Mouse (Mus musculus) cortical plate, adult 2 months (tissue): ENCODE data around the gene Hist4h4. TPM values are rescaled to one million over a fixed set of nuclear protein-coding genes. Genes with fewer than 3 reads are reported as not detected.

Experiments
- H3K27ac ChIP-seq: fragments of 200-500 bp; 2 replicates; pipeline ENCODE4 v1.5.1; 2012; ENCODE audit warnings: low read length, control low read depth, inconsistent platforms; ENCODE audit not compliant: insufficient read depth
- H3K4me1 ChIP-seq: fragments of 200-500 bp; 2 replicates; pipeline ENCODE4 v1.6.1; 2011; ENCODE audit warnings: low read length; ENCODE audit not compliant: control insufficient read depth, insufficient read depth
- H3K4me3 ChIP-seq: fragments of 200-500 bp; 2 replicates; pipeline ENCODE4 v1.5.1; 2011; ENCODE audit warnings: mild to moderate bottlenecking, low read length, control low read depth; ENCODE audit not compliant: insufficient read depth
- CTCF ChIP-seq: fragments of 200-500 bp; IDR thresholded peaks from 2 replicates; pipeline ENCODE4 v1.5.1; 2011; ENCODE audit warnings: mild to moderate bottlenecking, control low read depth, low read length; ENCODE audit not compliant: insufficient read depth; ENCODE audit errors: extremely low read depth
- POLR2A ChIP-seq: fragments of 200-500 bp; IDR thresholded peaks from 2 replicates; pipeline ENCODE4 v1.6.1; 2011; ENCODE audit warnings: mild to moderate bottlenecking, low read length, control low read depth; ENCODE audit not compliant: insufficient read depth; ENCODE audit errors: extremely low read depth
- polyA plus RNA-seq: library from polyadenylated mRNA; depleted of rRNA; stranded (reverse); fragments of >200 nt; gene quantifications from 2 replicates; pipeline ENCODE4 v1.2.3, GENCODE M21; 2012

The Hist4h4 gene
- polyA plus RNA-seq, 1 experiment: 1.1 TPM

- peak overlapping the region; percentile 70; the same call in 1 of the 2 replicates for H3K27ac ChIP-seq
- TF ChIP-seq POLR2A: no peak; the same call in 1 of the 2 replicates
- TF ChIP-seq CTCF: no peak
Observed at GRCm38 (mm10) chr6:136817549-136817948, 13.3 kb upstream of the Hist4h4 start.

GRCm38 (mm10) chr6:136816826-136817225 is 12.6 kb upstream of the Hist4h4 start:
- Histone ChIP-seq H3K27ac (peak overlapping the region; percentile 90), H3K4me1 (peaks cover 5% of the 10 kb centered on the region)

More at GRCm38 (mm10) chr6:136817549-136817948, 13.3 kb upstream of the Hist4h4 start:
- H3K4me3 ChIP-seq: no peak overlapping the region
- H3K4me1 ChIP-seq: peaks cover 5% of the 10 kb centered on the region

GRCm38 (mm10) chr6:136815381-136815780 is 11.2 kb upstream of the Hist4h4 start:
- TF ChIP-seq CTCF: no peak
- TF ChIP-seq POLR2A: no peak
- Histone ChIP-seq H3K4me3 (no peak overlapping the region), H3K27ac (no peak overlapping the region; the same call in 1 of the 2 replicates), H3K4me1 (peaks cover 5% of the 10 kb centered on the region)

More at GRCm38 (mm10) chr6:136816826-136817225, 12.6 kb upstream of the Hist4h4 start:
- H3K4me3 ChIP-seq: no peak overlapping the region
- TF ChIP-seq CTCF: no peak
- no peak for TF ChIP-seq POLR2A

GRCm38 (mm10) chr6:136813117-136813516 is 8.9 kb upstream of the Hist4h4 start:
- no peak overlapping the region for H3K27ac ChIP-seq
- H3K4me1 ChIP-seq: peaks cover 3% of the 10 kb centered on the region; the same call in 1 of the 2 replicates
- no peak overlapping the region for H3K4me3 ChIP-seq
- TF ChIP-seq CTCF: peak; percentile 36
- no peak for TF ChIP-seq POLR2A

GRCm38 (mm10) chr6:136811196-136811595 is 7.0 kb upstream of the Hist4h4 start:
- Histone ChIP-seq H3K4me1 (peaks cover under 1% of the 10 kb centered on the region; the same call in 1 of the 2 replicates), H3K4me3 (no peak overlapping the region), H3K27ac (no peak overlapping the region)
- no peak for TF ChIP-seq CTCF
- no peak for TF ChIP-seq POLR2A

GRCm38 (mm10) chr6:136809673-136810072 is 5.5 kb upstream of the Hist4h4 start:
- H3K27ac ChIP-seq: no peak overlapping the region
- no peaks in the 10 kb centered on the region for H3K4me1 ChIP-seq
- TF ChIP-seq POLR2A (no peak), CTCF (no peak)
- H3K4me3 ChIP-seq: peak overlapping the region; percentile 84; the same call in 1 of the 2 replicates

GRCm38 (mm10) chr6:136809077-136809476 is 4.9 kb upstream of the Hist4h4 start:
- Histone ChIP-seq H3K4me3 (peak overlapping the region; percentile 84), H3K4me1 (no peaks in the 10 kb centered on the region), H3K27ac (0 out of 2 replicates have a peak overlapping the region, but pooled peaks have one; percentile 3)
- no peak for TF ChIP-seq POLR2A
- no peak for TF ChIP-seq CTCF

GRCm38 (mm10) chr6:136808631-136809046 is 4.4 kb upstream of the Hist4h4 start:
- peak overlapping the region; percentile 84 for H3K4me3 ChIP-seq
- TF ChIP-seq POLR2A: no peak
- no peak for TF ChIP-seq CTCF
- peak overlapping the region; percentile 47 for H3K27ac ChIP-seq
- H3K4me1 ChIP-seq: no peaks in the 10 kb centered on the region

GRCm38 (mm10) chr6:136808014-136808417 is 3.8 kb upstream of the Hist4h4 start, which contains the start of gene H2afj:
Gene H2afj, plus strand, starts transcription at chr6:136808244.
- no peak for TF ChIP-seq CTCF
- TF ChIP-seq POLR2A: peak; percentile 35; the same call in 1 of the 2 replicates
- H3K4me1 ChIP-seq: no peaks in the 10 kb centered on the region
- peak within 1 kb of the TSS; percentile 47 for H3K27ac ChIP-seq

GRCm38 (mm10) chr6:136807395-136808013 is 3.3 kb upstream of the Hist4h4 start:
- TF ChIP-seq POLR2A (no peak), CTCF (no peak)
- peak overlapping the region; percentile 84 for H3K4me3 ChIP-seq

More at GRCm38 (mm10) chr6:136808014-136808417, 3.8 kb upstream of the Hist4h4 start, which contains the start of gene H2afj:
- peak within 1 kb of the TSS; percentile 84 for H3K4me3 ChIP-seq

More at GRCm38 (mm10) chr6:136807395-136808013, 3.3 kb upstream of the Hist4h4 start:
- no peak overlapping the region for H3K27ac ChIP-seq
- no peaks in the 10 kb centered on the region for H3K4me1 ChIP-seq
